Mouse (Mus musculus) gastrocnemius, postnatal 4 days (tissue): ENCODE measurements around the gene L1cam. TPM values are rescaled to one million over a fixed set of nuclear protein-coding genes. Genes with fewer than 3 reads are reported as not detected.

ENCODE experiments used
- total RNA-seq, 2 experiments: library from RNA; stranded (reverse); gene quantifications; 2 replicates each; pipeline ENCODE4 v1.2.3; 2021

L1cam gene
- total RNA-seq, 2 experiments from 2014 or later = 4.2 to 4.3 TPM

Other genes starting within 250 kb of the L1cam start
- 10 to 100 TPM; 11.4 to 12.8 TPM for gene Pnck, start 236.0 kb downstream of the L1cam start, total RNA-seq
- 10 to 100 TPM; 58.9 to 66.2 TPM for gene Slc6a8, start 223.0 kb downstream of the L1cam start, total RNA-seq
- 100 to 1,000 TPM in 1 of 2 experiments, 10 to 100 TPM in 1; 99.9 to 104 TPM for gene Bcap31, start 179.9 kb downstream of the L1cam start, total RNA-seq
- 10 to 100 TPM; 24.1 to 26.8 TPM for gene Abcd1, start 179.5 kb downstream of the L1cam start, total RNA-seq
- gene Plxnb3, start 139.0 kb downstream of the L1cam start, total RNA-seq = 1 to 10 TPM; 3.1 to 3.7 TPM
- gene Srpk3, start 121.7 kb downstream of the L1cam start, total RNA-seq = 100 to 1,000 TPM; 150 to 153 TPM
- 100 to 1,000 TPM; 221 to 247 TPM for gene Idh3g, start 109.2 kb downstream of the L1cam start, total RNA-seq
- gene Ssr4, start 109.1 kb downstream of the L1cam start, total RNA-seq = 100 to 1,000 TPM; 118 to 128 TPM
- gene Pdzd4, start 71.1 kb downstream of the L1cam start, total RNA-seq = 1 to 10 TPM; 6.7 to 6.8 TPM
- gene Avpr2, start 4.0 kb downstream of the L1cam start, total RNA-seq = not detected
- 1 to 10 TPM; 2.4 to 2.8 TPM for gene Arhgap4, start 25.8 kb upstream of the L1cam start, total RNA-seq
- gene Naa10, start 25.8 kb upstream of the L1cam start, total RNA-seq = 10 to 100 TPM; 71.4 to 75.8 TPM
- 1 to 10 TPM; 7.9 to 9.6 TPM for gene Renbp, start 34.7 kb upstream of the L1cam start, total RNA-seq
- gene Hcfc1, start 70.3 kb upstream of the L1cam start, total RNA-seq = 10 to 100 TPM; 75.4 to 83.5 TPM
- 10 to 100 TPM; 51.0 to 58.8 TPM for gene Irak1, start 127.8 kb upstream of the L1cam start, total RNA-seq
- gene Opn1mw, start 231.4 kb upstream of the L1cam start, total RNA-seq = not detected
- 10 to 100 TPM; 45.4 to 48.7 TPM for gene Mecp2, start 239.3 kb upstream of the L1cam start, total RNA-seq